Mouse (Mus musculus): ENCODE measurements around the gene Tmed10.
A peak's percentile ranks its signal among the peaks of the same experiment; 100 is the strongest.

DNA sequence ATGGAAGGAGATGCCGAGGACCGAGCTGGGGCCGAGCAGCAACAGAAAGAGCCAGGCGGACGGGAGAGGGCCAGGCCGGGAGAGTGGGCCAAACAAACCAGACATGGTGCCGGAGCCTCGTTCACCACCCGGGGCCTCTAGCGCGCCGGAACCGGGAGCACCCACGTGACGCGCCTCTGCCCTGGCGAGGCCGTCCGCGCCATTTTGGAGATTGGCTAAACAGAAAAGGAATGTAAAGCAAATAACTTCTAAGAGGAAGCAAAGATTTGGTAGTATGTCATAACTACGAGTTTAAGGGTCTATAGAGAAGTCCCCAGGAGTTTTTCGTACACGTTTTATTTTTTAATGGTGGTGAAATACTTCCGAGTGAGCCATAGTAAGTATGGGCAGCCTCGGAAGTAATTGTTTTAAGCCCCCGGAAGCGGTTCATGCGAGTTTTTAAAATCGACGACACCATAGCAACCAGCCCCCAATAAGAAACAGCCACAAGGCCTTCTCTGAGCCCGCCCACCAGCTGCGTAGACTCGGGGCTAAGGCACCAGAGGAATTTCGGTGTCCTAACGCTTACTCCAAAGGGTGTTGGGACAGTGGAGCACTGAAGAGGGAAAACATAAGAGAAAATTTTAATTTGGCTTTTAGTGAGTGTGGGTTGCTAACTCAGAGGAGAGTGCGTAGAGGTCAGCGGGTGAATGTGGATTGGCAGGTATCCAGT lies at the start of gene Tmed10:
- TF ChIP-seq CTCF (conservative IDR thresholded peaks at IDR 0.05 in 1 of 2, IDR thresholded peaks at IDR 0.05 in 1 of 2; ENCODE audit: low read depth in 2 of 2, low read length in 2 of 2) (no peak), ZMIZ1 (IDR thresholded peaks at IDR 0.05; ENCODE audit: low read depth, low read length) (no peak), BHLHE40 (IDR thresholded peaks at IDR 0.05; ENCODE audit: low read depth, low read length) (peak; percentile 69), NELFE (IDR thresholded peaks at IDR 0.05; ENCODE audit: low read depth, low read length) (peak; percentile 55; the same call in 1 of the 2 replicates), POLR2A (IDR thresholded peaks at IDR 0.05; ENCODE audit: low read depth, low read length) (peak; percentile 69), MXI1 (IDR thresholded peaks at IDR 0.05; ENCODE audit: low read depth, low read length) (peak; percentile 78), MAZ (IDR thresholded peaks at IDR 0.05; ENCODE audit: low read depth, low read length) (peak; percentile 91), HCFC1 (IDR thresholded peaks at IDR 0.05; ENCODE audit: low read depth, low read length) (peak; percentile 89), ZC3H11A (IDR thresholded peaks at IDR 0.05; ENCODE audit: low read depth, low read length) (no peak), RAD21 (IDR thresholded peaks at IDR 0.05; ENCODE audit: low read depth, low read length) (no peak), GABPA (IDR thresholded peaks at IDR 0.05; ENCODE audit: insufficient replicate concordance, low read depth, low read length) (no peak), RCOR1 (conservative IDR thresholded peaks at IDR 0.05; ENCODE audit: low read depth, low read length) (peak; percentile 63; the same call in 1 of the 2 replicates), CHD2 (IDR thresholded peaks at IDR 0.05; ENCODE audit: low read length) (peak; percentile 94)

Data from CH12.LX (cell line).